In genomic region chr19:43655735-43656492, GRCm38 (mm10) we compare ENCODE assay signal across 9 mouse cellular contexts. TPM values are rescaled to one million over a fixed set of nuclear protein-coding genes. Genes with fewer than 3 reads are reported as not detected.
DNase-seq lines count a peak whose midpoint lies in the region; ATAC-seq and TF ChIP-seq lines count a peak whose summit lies in the region.
"Had no signal": no experiment of that assay in that cellular context is flagged by ENCODE, and none has a peak within 500 bp of the region (broad histone marks: within the 10 kb centered on the region; RNA-seq: fewer than 3 reads in every experiment).

No protein-coding gene starts in this region.

- H3K9ac ChIP-seq in kidney, embryonic 14.5 days (ENCODE audit: low read depth, low read length) = no peak overlapping the region

- intact Hi-C loops in left cerebral cortex, postnatal 4 days (cut with DNase I) = loop anchor here (5.0 kb wide), 1 partner anchor 124 kb away; no protein-coding TSS in a partner anchor

- H3K4me3 ChIP-seq in kidney, adult 2 months (ENCODE audit: insufficient read depth, low read depth, low read length) = no peak overlapping the region
- H3K4me3 ChIP-seq in kidney, embryonic 14.5 days (ENCODE audit: low read length) = no peak overlapping the region
- H3K4me3 ChIP-seq in G1E (ENCODE audit: low read depth, low read length) = no peak overlapping the region
- H3K4me3 ChIP-seq: myocyte had no signal

- H3K27me3 ChIP-seq in kidney, adult 2 months (replicated peaks; ENCODE audit: control insufficient read depth, insufficient read depth, low read length) = no peaks in the 10 kb centered on the region
- H3K27me3 ChIP-seq in kidney, embryonic 14.5 days (ENCODE audit: control insufficient read depth, insufficient read depth, low read length) = peaks cover 11% of the 10 kb centered on the region
- peaks cover 39% of the 10 kb centered on the region for H3K27me3 ChIP-seq in G1E (ENCODE audit: insufficient read depth, low read length)

- TF ChIP-seq CTCF in kidney, adult 2 months (conservative IDR thresholded peaks at IDR 0.05; ENCODE audit: insufficient read depth, insufficient read length, low read depth, low read length) = peak; percentile 90
- TF ChIP-seq CTCF in G1E (IDR thresholded peaks at IDR 0.05; ENCODE audit: low read depth, low read length) = peak; percentile 78

- peak; percentile 70 for DNase-seq in kidney, adult 2 months
- DNase-seq in G1E (ENCODE audit: low spot score) = no peak
- peak; percentile 39 for DNase-seq in cerebellum, adult 8-10 months
- DNase-seq in gastrocnemius, postnatal 25 days = peak; percentile 33
- DNase-seq in left cerebral cortex, postnatal 4 days = peak; percentile 75
- peak; percentile 84 for DNase-seq in thymus, postnatal 4 days

- no peak for TF ChIP-seq POLR2A in kidney, adult 2 months (IDR thresholded peaks at IDR 0.05; ENCODE audit: low read depth, low read length)

- H3K4me1 ChIP-seq in kidney, adult 2 months (ENCODE audit: control insufficient read depth, insufficient read depth, low read length) = no peaks in the 10 kb centered on the region
- H3K4me1 ChIP-seq in kidney, embryonic 14.5 days (ENCODE audit: control insufficient read depth, insufficient read depth, low read length) = 0 out of 2 replicates have a peak, but pooled peaks cover 5% of the 10 kb centered on the region
- peaks cover 5% of the 10 kb centered on the region; the same call in 1 of the 2 replicates for H3K4me1 ChIP-seq in G1E (ENCODE audit: insufficient read depth, low read depth, low read length)

- ATAC-seq in kidney, embryonic 14.5 days (ENCODE audit: low FRiP score, low TSS enrichment) = no peak
- ATAC-seq in G1E (ENCODE audit: extremely low read depth, insufficient number of reproducible peaks, low FRiP score, poor library complexity, severe bottlenecking) = no peak
- peak; percentile 87 for ATAC-seq in neutrophil, adult 5-6 weeks (ENCODE audit: extremely low read depth, insufficient number of reproducible peaks, low FRiP score, poor library complexity, severe bottlenecking)

- no peaks in the 10 kb centered on the region for H3K9me3 ChIP-seq in kidney, embryonic 14.5 days (ENCODE audit: control insufficient read depth, low read length)
- no peaks in the 10 kb centered on the region for H3K9me3 ChIP-seq in G1E (replicated peaks)

- no peak overlapping the region for H3K4me2 ChIP-seq in kidney, embryonic 14.5 days (replicated peaks; ENCODE audit: low read depth, low read length)

- 46% methylated on average over 11 of the region's 11 CpGs for WGBS in kidney, adult 2 months
- 39% methylated on average over 11 of the region's 11 CpGs for WGBS in kidney, embryonic 14.5 days

- no peaks in the 10 kb centered on the region for H3K36me3 ChIP-seq in kidney, adult 2 months (ENCODE audit: control insufficient read depth, insufficient read depth, low read length)
- no peaks in the 10 kb centered on the region for H3K36me3 ChIP-seq in kidney, embryonic 14.5 days (ENCODE audit: control insufficient read depth, insufficient read depth, low read length)
- no peaks in the 10 kb centered on the region for H3K36me3 ChIP-seq in G1E (replicated peaks)

- no peak overlapping the region for H3K27ac ChIP-seq in kidney, adult 2 months (ENCODE audit: insufficient read depth, low read depth, low read length)
- no peak overlapping the region for H3K27ac ChIP-seq in kidney, embryonic 14.5 days (ENCODE audit: low read depth, low read length)

RNA-seq across cellular contexts. Expression of gene Slc25a28, which starts 18.8 kb away (rescaled TPM):
- 83.2 and 93.1 TPM in 2 replicates for polyA plus RNA-seq in kidney, adult 2 months (2012; rRNA removed)
- polyA plus RNA-seq in kidney, embryonic 14.5 days (2014; fragmentation: Nextera tagmentation; extraction: Ambion mirVana) = 13.6 TPM in 2 replicates
- total RNA-seq in G1E (2014; fragmentation: Nextera tagmentation) (20.0 and 31.5 TPM in 2 replicates), G1E (2017) (32.2 and 39.9 TPM in 2 replicates)
- 48.4 and 52.3 TPM in 2 replicates for polyA plus RNA-seq in G1E (2012)
- total RNA-seq in gastrocnemius, postnatal 25 days (2021) = 10 to 100 TPM; 18.0 to 18.9 TPM
- total RNA-seq in left cerebral cortex, postnatal 4 days (2021) = 10 to 100 TPM; 48.8 to 50.7 TPM
- total RNA-seq in neutrophil, adult 5-6 weeks (2017) = 89.6 and 93.3 TPM in 2 replicates

RNA-seq across cellular contexts. Expression of gene Entpd7, which starts 33.6 kb away (rescaled TPM):
- 6.1 and 6.5 TPM in 2 replicates for polyA plus RNA-seq in kidney, adult 2 months (2012; rRNA removed)
- polyA plus RNA-seq in kidney, embryonic 14.5 days (2014; fragmentation: Nextera tagmentation; extraction: Ambion mirVana) = 15.7 and 16.1 TPM in 2 replicates
- total RNA-seq in G1E (2014; fragmentation: Nextera tagmentation) (19.9 and 21.1 TPM in 2 replicates), G1E (2017) (5.7 and 6.6 TPM in 2 replicates)
- polyA plus RNA-seq in G1E (2012) = 1.8 and 2.2 TPM in 2 replicates
- total RNA-seq in gastrocnemius, postnatal 25 days (2021) = 1 to 10 TPM; 1.8 TPM
- total RNA-seq in left cerebral cortex, postnatal 4 days (2021) = 10 to 100 TPM; 26.2 to 26.3 TPM
- total RNA-seq in neutrophil, adult 5-6 weeks (2017) = 5.1 and 10.2 TPM in 2 replicates

RNA-seq across cellular contexts. Expression of gene Nkx2-3, which starts 43.8 kb away (rescaled TPM):
- polyA plus RNA-seq in kidney, adult 2 months (2012; rRNA removed) = not detected in 2 replicates
- polyA plus RNA-seq in kidney, embryonic 14.5 days (2014; fragmentation: Nextera tagmentation; extraction: Ambion mirVana) = 0.14 TPM in 1 of 2 replicates, not detected in the other
- total RNA-seq in G1E (2014; fragmentation: Nextera tagmentation) = not detected in 2 replicates
- 0.05 and 0.12 TPM in 2 replicates for total RNA-seq in G1E (2017)
- not detected in 2 replicates for polyA plus RNA-seq in G1E (2012)
- not detected for total RNA-seq in gastrocnemius, postnatal 25 days (2021)
- not detected for total RNA-seq in left cerebral cortex, postnatal 4 days (2021)
- total RNA-seq in neutrophil, adult 5-6 weeks (2017) = not detected in 2 replicates
- polyA plus RNA-seq: myocyte had no signal
